Mouse (Mus musculus) MEL (cell line): ENCODE results near the gene Mgat4b. TPM values are rescaled to one million over a fixed set of nuclear protein-coding genes. Genes with fewer than 3 reads are reported as not detected.

Source experiments
- DNase-seq: peaks from one replicate; pipeline ENCODE4 v3.0.0; 2011; ENCODE audit warnings: low read depth, low spot score
- H3K27ac ChIP-seq: 2 replicates; pipeline ENCODE4 v1.5.1; 2012; ENCODE audit warnings: low read depth, mild to moderate bottlenecking, control low read depth, low read length, moderate library complexity; ENCODE audit not compliant: control insufficient read depth
- H3K27me3 ChIP-seq, 2 experiments: fragments of 150-350 bp in 1 of 2; sonication (generic) in 1 of 2; 2 replicates each; pipeline ENCODE4 v1.6.1; 2012; ENCODE audit warnings: low read length in 2 of 2, mild to moderate bottlenecking in 2 of 2, improper control_type of control experiment in 1 of 2, moderate library complexity in 1 of 2; ENCODE audit not compliant: insufficient read depth in 2 of 2, control insufficient read depth in 1 of 2
- H3K36me3 ChIP-seq, 2 experiments: 2 replicates each; pipeline ENCODE4 v1.6.1; 2012 to 2014; ENCODE audit warnings: low read length in 2 of 2, improper control_type of control experiment in 1 of 2, inconsistent platforms in 1 of 2, mild to moderate bottlenecking in 1 of 2; ENCODE audit not compliant: insufficient read depth in 2 of 2, control insufficient read depth in 1 of 2
- H3K4me1 ChIP-seq, 2 experiments: fragments of 150-350 bp in 1 of 2; sonication (generic) in 1 of 2; 2 replicates each; pipeline ENCODE4 v1.6.1; 2012; ENCODE audit warnings: low read length in 2 of 2, improper control_type of control experiment in 1 of 2, mild to moderate bottlenecking in 1 of 2; ENCODE audit not compliant: insufficient read depth in 2 of 2, control insufficient read depth in 1 of 2
- H3K4me3 ChIP-seq, 2 experiments: fragments of 150-350 bp in 1 of 2; sonication (generic) in 1 of 2; 2 replicates each; pipeline ENCODE4 v1.5.1; 2012; ENCODE audit warnings: low read depth in 2 of 2, low read length in 2 of 2, mild to moderate bottlenecking in 2 of 2, moderate library complexity in 2 of 2, control low read depth in 1 of 2, improper control_type of control experiment in 1 of 2; ENCODE audit not compliant: control insufficient read depth in 1 of 2, insufficient read depth in 1 of 2
- H3K79me2 ChIP-seq: 2 replicates; pipeline ENCODE4 v1.6.1; 2012; ENCODE audit warnings: mild to moderate bottlenecking, low read length, moderate library complexity; ENCODE audit not compliant: control insufficient read depth, poor library complexity, insufficient read depth
- H3K9ac ChIP-seq: 2 replicates; pipeline ENCODE4 v1.6.1; 2012; ENCODE audit warnings: low read depth, mild to moderate bottlenecking, control low read depth, low read length, moderate library complexity; ENCODE audit not compliant: control insufficient read depth, poor library complexity, severe bottlenecking
- H3K9me3 ChIP-seq: fragments of 150-350 bp; sonication (generic); replicated peaks from 2 replicates; pipeline ENCODE4 v1.6.1; 2012; ENCODE audit warnings: mild to moderate bottlenecking, low read length, improper control_type of control experiment, moderate library complexity; ENCODE audit not compliant: insufficient read depth
- BHLHE40 ChIP-seq: IDR thresholded peaks from 2 replicates; pipeline ENCODE4 v1.6.1; 2012; ENCODE audit warnings: low read depth, mild to moderate bottlenecking, inconsistent platforms, low read length, improper control_type of control experiment, borderline replicate concordance
- CHD2 ChIP-seq: IDR thresholded peaks from 2 replicates; pipeline ENCODE4 v1.6.1; 2011; ENCODE audit warnings: low read length, improper control_type of control experiment
- CTCF ChIP-seq, 3 experiments: IDR thresholded peaks in 2 of 3; conservative IDR thresholded peaks in 1 of 3; 2 replicates each; pipeline ENCODE4 v1.5.1; 2011 to 2012; ENCODE audit warnings: low read length in 3 of 3, low read depth in 2 of 3, mild to moderate bottlenecking in 2 of 3, improper control_type of control experiment in 1 of 3, inconsistent platforms in 1 of 3, mixed read lengths in 1 of 3, moderate library complexity in 1 of 3; ENCODE audit not compliant: control insufficient read depth in 1 of 3, insufficient read depth in 1 of 3, poor library complexity in 1 of 3, severe bottlenecking in 1 of 3
- ELF1 ChIP-seq: IDR thresholded peaks from 2 replicates; pipeline ENCODE4 v1.6.1; 2014; ENCODE audit warnings: low read depth, mild to moderate bottlenecking, inconsistent platforms, low read length, improper control_type of control experiment, moderate library complexity
- GABPA ChIP-seq: IDR thresholded peaks from 2 replicates; pipeline ENCODE4 v1.6.1; 2012; ENCODE audit warnings: low read depth, mild to moderate bottlenecking, inconsistent platforms, low read length, improper control_type of control experiment, moderate library complexity
- JUND ChIP-seq: IDR thresholded peaks from 2 replicates; pipeline ENCODE4 v1.6.1; 2011; ENCODE audit warnings: low read depth, mild to moderate bottlenecking, improper control_type of control experiment, low read length
- MAZ ChIP-seq: IDR thresholded peaks from 2 replicates; pipeline ENCODE4 v1.6.1; 2012; ENCODE audit warnings: low read depth, mild to moderate bottlenecking, inconsistent platforms, low read length, improper control_type of control experiment
- MXI1 ChIP-seq: IDR thresholded peaks from 2 replicates; pipeline ENCODE4 v1.6.1; 2011; ENCODE audit warnings: mild to moderate bottlenecking, low read depth, low read length, improper control_type of control experiment
- MYC ChIP-seq: IDR thresholded peaks from 2 replicates; pipeline ENCODE4 v1.6.1; 2011; ENCODE audit warnings: low read depth, mild to moderate bottlenecking, low read length, improper control_type of control experiment, moderate library complexity
- NRF1 ChIP-seq: IDR thresholded peaks from 2 replicates; pipeline ENCODE4 v1.6.1; 2014; ENCODE audit warnings: low read depth, mild to moderate bottlenecking, inconsistent platforms, low read length, improper control_type of control experiment, moderate library complexity; ENCODE audit not compliant: poor library complexity, insufficient read depth, severe bottlenecking
- SIN3A ChIP-seq: IDR thresholded peaks from 2 replicates; pipeline ENCODE4 v1.6.1; 2012; ENCODE audit warnings: low read length, improper control_type of control experiment, inconsistent platforms
- TAL1 ChIP-seq: IDR thresholded peaks from 2 replicates; pipeline ENCODE4 v1.6.1; 2012; ENCODE audit warnings: mild to moderate bottlenecking, inconsistent platforms, low read length, moderate library complexity, mixed read lengths
- TBP ChIP-seq: IDR thresholded peaks from 2 replicates; pipeline ENCODE4 v1.8.0; 2011; ENCODE audit warnings: low read depth, low read length, improper control_type of control experiment
- USF1 ChIP-seq: IDR thresholded peaks from 2 replicates; pipeline ENCODE4 v1.6.1; 2014; ENCODE audit warnings: low read depth, mild to moderate bottlenecking, inconsistent platforms, low read length, improper control_type of control experiment, moderate library complexity
- ZC3H11A ChIP-seq: IDR thresholded peaks from 2 replicates; pipeline ENCODE4 v1.6.1; 2012; ENCODE audit warnings: low read depth, mild to moderate bottlenecking, inconsistent platforms, low read length, improper control_type of control experiment
- ZNF384 ChIP-seq: IDR thresholded peaks from 2 replicates; pipeline ENCODE4 v1.6.1; 2012; ENCODE audit warnings: low read depth, mild to moderate bottlenecking, inconsistent platforms, low read length, improper control_type of control experiment
- polyA plus RNA-seq, 2 experiments: library from polyadenylated mRNA; stranded (reverse) in 1 of 2; unstranded in 1 of 2; fragments of >175 nt in 1 of 2; fragments of >200 nt in 1 of 2; gene quantifications; 2 replicates each; pipeline versions ENCODE4 v1.2.1 to v1.2.4; 2012; ENCODE audit warnings: low replicate concordance in 2 of 2, low read depth in 1 of 2; ENCODE audit not compliant: insufficient read length in 2 of 2, insufficient read depth in 1 of 2, missing spikeins in 1 of 2
- total RNA-seq: library from RNA; depleted of rRNA; stranded (reverse); fragments of 300-350 nt; gene quantifications from 2 replicates; pipeline ENCODE4 v1.2.3, GENCODE M21; 2012

The Mgat4b gene
- total and polyA plus RNA-seq, 3 experiments, result 33.7 to 69.4 TPM; not detected in 1

- TF ChIP-seq ZC3H11A, result no peak
- no peak for TF ChIP-seq GABPA
- TF ChIP-seq BHLHE40, result no peak
- TF ChIP-seq SIN3A, result peak; percentile 61; the same call in 1 of the 2 replicates
- no peak for TF ChIP-seq NRF1
- TF ChIP-seq JUND, result no peak
- TF ChIP-seq TBP, result no peak
- TF ChIP-seq USF1, result no peak
- no peak for TF ChIP-seq MXI1
- no peak for TF ChIP-seq MAZ
- TF ChIP-seq CHD2, result no peak
These were observed 64.4 kb downstream of the Mgat4b start (continued) for GRCm38 (mm10) chr11:50275077-50275476.

GRCm38 (mm10) chr11:50275568-50276151, 65.0 kb downstream of the Mgat4b start:
- no peaks in the 10 kb centered on the region for H3K27me3 ChIP-seq
- 0 out of 2 replicates have a peak, but pooled peaks have one; percentile 20 for TF ChIP-seq MYC
- no peak for TF ChIP-seq TAL1
- TF ChIP-seq ELF1, result 0 out of 2 replicates have a peak, but pooled peaks have one; percentile 24
- H3K79me2 ChIP-seq, result peaks cover 7% of the 10 kb centered on the region
- H3K36me3 ChIP-seq, result peaks cover 1 to 28% of the 10 kb centered on the region in 2 experiments; a peak in 2 of 4 replicates
- peaks cover 17 to 23% of the 10 kb centered on the region in 2 experiments for H3K4me1 ChIP-seq
- H3K4me3 ChIP-seq, result no peak overlapping the region
- no peak overlapping the region for H3K9ac ChIP-seq
- peak; percentile 76 for DNase-seq
- no peaks in the 10 kb centered on the region for H3K9me3 ChIP-seq
- H3K27ac ChIP-seq, result peak overlapping the region; percentile 13; the same call in 1 of the 2 replicates

GRCm38 (mm10) chr11:50277025-50277424, 66.3 kb downstream of the Mgat4b start:
- Histone ChIP-seq H3K9me3 (no peaks in the 10 kb centered on the region), H3K36me3 (peaks cover 4 to 28% of the 10 kb centered on the region in 2 experiments; a peak in 3 of 4 replicates), H3K4me3 (no peak overlapping the region), H3K79me2 (peaks cover 6% of the 10 kb centered on the region), H3K9ac (no peak overlapping the region), H3K27ac (no peak overlapping the region), H3K27me3 (no peaks in the 10 kb centered on the region), H3K4me1 (peaks cover 17 to 25% of the 10 kb centered on the region in 2 experiments)
- no peak for DNase-seq
- peak in 2 of 3 experiments; percentile 22 to 34; a peak in 4 of 6 replicates for TF ChIP-seq CTCF (IDR thresholded peaks at IDR 0.05 in 2 of 3, conservative IDR thresholded peaks at IDR 0.05 in 1 of 3; ENCODE audit: control insufficient read depth in 1 of 3, insufficient read depth in 1 of 3, low read depth in 2 of 3, low read length in 3 of 3, poor library complexity in 1 of 3, severe bottlenecking in 1 of 3)
- TF ChIP-seq ZNF384, result no peak
